Mouse (Mus musculus) kidney, adult 2 months (tissue): ENCODE data around the gene Prrc2a.

ENCODE experiments used
- CTCF ChIP-seq: fragments of 200-500 bp; conservative IDR thresholded peaks from 2 replicates; pipeline ENCODE4 v1.5.1; 2011; ENCODE audit warnings: low read depth, mild to moderate bottlenecking, control low read depth, low read length, moderate library complexity, mixed read lengths; ENCODE audit not compliant: insufficient read depth, insufficient read length
- POLR2A ChIP-seq: fragments of 200-500 bp; IDR thresholded peaks from one replicate; pipeline ENCODE4 v1.6.1; 2011; ENCODE audit warnings: low read depth, low read length, control low read depth

GRCm38 (mm10) chr17:35164218-35164567 lies 504 bp downstream of the Prrc2a start:
- no peak for TF ChIP-seq CTCF
- TF ChIP-seq POLR2A, result no peak
